ENCODE assay signal across 8 mouse cellular contexts in the genomic region with DNA sequence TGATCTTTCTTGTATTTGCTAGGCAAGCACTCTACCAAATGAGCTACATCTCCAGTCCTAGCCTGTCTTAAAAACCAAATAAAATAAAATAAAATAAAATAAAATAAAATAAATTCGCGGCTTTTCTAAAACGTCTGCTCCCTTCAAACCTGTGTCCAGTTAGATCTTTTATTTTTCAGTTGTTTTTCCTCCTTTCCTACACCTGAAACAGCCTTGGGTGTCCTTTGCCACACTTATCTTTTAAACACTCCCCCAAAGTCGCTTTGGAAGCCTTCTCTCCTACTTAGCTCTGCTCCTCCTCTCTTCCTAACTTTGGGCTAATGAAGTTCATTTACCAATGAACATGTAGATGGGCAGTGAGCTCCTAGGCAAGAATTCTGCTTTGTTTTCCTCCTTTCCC. TPM values are rescaled to one million over a fixed set of nuclear protein-coding genes. Genes with fewer than 3 reads are reported as not detected.
DNase-seq lines count a peak whose midpoint lies in the region; ATAC-seq and TF ChIP-seq lines count a peak whose summit lies in the region.

A gene (plus strand): TSS at position 301 of the 400 bp plus-strand sequence.

- intact Hi-C loops in left cerebral cortex, postnatal 4 days (cut with DNase I): no loop called here

- no peak for TF ChIP-seq CTCF in lung, adult 2 months (IDR thresholded peaks at IDR 0.05; ENCODE audit: insufficient read depth, low read length)

- no peaks in the 10 kb centered on the region for H3K9me3 ChIP-seq in heart, embryonic 16.5 days (replicated peaks; ENCODE audit: control insufficient read depth, low read length)
- no peaks in the 10 kb centered on the region for H3K9me3 ChIP-seq in neural tube, embryonic 13.5 days

- no peaks in the 10 kb centered on the region for H3K36me3 ChIP-seq in heart, embryonic 16.5 days (ENCODE audit: control insufficient read depth, insufficient read depth)
- H3K36me3 ChIP-seq in neural tube, embryonic 13.5 days: no peaks in the 10 kb centered on the region

- H3K9ac ChIP-seq in heart, embryonic 16.5 days (ENCODE audit: low read length): peak within 1 kb of the TSS; percentile 79
- H3K9ac ChIP-seq in neural tube, embryonic 13.5 days: peak within 1 kb of the TSS; percentile 76

- H3K4me3 ChIP-seq in lung, adult 2 months (replicated peaks; ENCODE audit: extremely low read depth, low read depth, low read length): peak within 1 kb of the TSS; percentile 67
- peak within 1 kb of the TSS; percentile 76 for H3K4me3 ChIP-seq in brown adipose tissue, adult 24 weeks (ENCODE audit: insufficient read depth, low read depth, low read length)
- peak within 1 kb of the TSS; percentile 74 for H3K4me3 ChIP-seq in heart, embryonic 16.5 days (ENCODE audit: low read length)
- peak within 1 kb of the TSS; percentile 60 for H3K4me3 ChIP-seq in neural tube, embryonic 13.5 days

- peak within 1 kb of the TSS; percentile 65 for H3K4me2 ChIP-seq in heart, embryonic 16.5 days (ENCODE audit: low read depth, low read length)
- peak within 1 kb of the TSS; percentile 66 for H3K4me2 ChIP-seq in neural tube, embryonic 13.5 days

- DNase-seq in lung, adult 2 months: no peak
- no peak for DNase-seq in lung, postnatal 25 days (ENCODE audit: low spot score)
- DNase-seq in left cerebral cortex, postnatal 4 days: no peak
- no peak for DNase-seq in ovary, postnatal 10 days (ENCODE audit: low spot score)
- DNase-seq in kidney, adult 11 months: no peak

- no peaks in the 10 kb centered on the region; the same call in 1 of the 2 replicates for H3K4me1 ChIP-seq in lung, adult 2 months (ENCODE audit: control insufficient read depth, insufficient read depth, low read length)
- H3K4me1 ChIP-seq in brown adipose tissue, adult 24 weeks (ENCODE audit: control insufficient read depth, insufficient read depth, insufficient read length, low read length): peaks cover 3% of the 10 kb centered on the region; the same call in 1 of the 2 replicates
- 0 out of 2 replicates have a peak, but pooled peaks cover 5% of the 10 kb centered on the region for H3K4me1 ChIP-seq in heart, embryonic 16.5 days (ENCODE audit: control insufficient read depth, insufficient read depth, low read length)
- H3K4me1 ChIP-seq in neural tube, embryonic 13.5 days (replicated peaks): 0 out of 2 replicates have a peak, but pooled peaks cover 6% of the 10 kb centered on the region

- H3K27ac ChIP-seq in brown adipose tissue, adult 24 weeks (replicated peaks; ENCODE audit: low read depth, low read length): peak within 1 kb of the TSS; percentile 42; the same call in 1 of the 2 replicates
- H3K27ac ChIP-seq in heart, embryonic 16.5 days (ENCODE audit: low read length): peak within 1 kb of the TSS; percentile 77
- peak within 1 kb of the TSS; percentile 70 for H3K27ac ChIP-seq in neural tube, embryonic 13.5 days (replicated peaks)

- ATAC-seq in heart, embryonic 16.5 days (replicated peaks; ENCODE audit: extremely low read depth, insufficient read depth, low FRiP score): no peak
- no peak for ATAC-seq in neural tube, embryonic 13.5 days (ENCODE audit: low read depth)

- H3K27me3 ChIP-seq in heart, embryonic 16.5 days (ENCODE audit: control insufficient read depth, insufficient read depth, low read length): no peaks in the 10 kb centered on the region
- 0 out of 2 replicates have a peak, but pooled peaks cover 3% of the 10 kb centered on the region for H3K27me3 ChIP-seq in neural tube, embryonic 13.5 days

- TF ChIP-seq POLR2A in lung, adult 2 months (IDR thresholded peaks at IDR 0.05; ENCODE audit: borderline replicate concordance, extremely low read depth, low read depth, low read length): no peak

- 32% methylated on average over 4 of the region's 4 CpGs for WGBS in lung, adult 2 months
- 31% methylated on average over 4 of the region's 4 CpGs for WGBS in heart, embryonic 16.5 days
- WGBS in neural tube, embryonic 13.5 days: 47% methylated on average over 4 of the region's 4 CpGs

RNA-seq across cellular contexts. Expression of the gene that starts here (rescaled TPM):
- polyA plus RNA-seq in lung, adult 2 months (2012; rRNA removed): 9.0 and 12.2 TPM in 2 replicates
- 43.3 and 43.7 TPM in 2 replicates for polyA plus RNA-seq in brown adipose tissue, adult 24 weeks (2012; ENCODE audit: insufficient read depth, insufficient read length, missing spikeins)
- polyA plus RNA-seq in heart, embryonic 16.5 days (2015; fragmentation: Nextera tagmentation; extraction: Ambion mirVana): 52.8 and 57.7 TPM in 2 replicates
- 100 to 1,000 TPM in 1 of 2 experiments, 10 to 100 TPM in 1; 94.5 to 117 TPM for total RNA-seq in left cerebral cortex, postnatal 4 days (2021)
- polyA plus RNA-seq in neural tube, embryonic 13.5 days (2015; fragmentation: Nextera tagmentation; extraction: Ambion mirVana): 83.6 and 85.4 TPM in 2 replicates
